Mouse (Mus musculus) testis, adult 2 months (tissue): ENCODE measurements around the gene Bmp7.

Experiments used
- CTCF ChIP-seq: fragments of 200-500 bp; IDR thresholded peaks from 2 replicates; pipeline ENCODE4 v1.5.1; 2012; ENCODE audit warnings: low read depth, mild to moderate bottlenecking, inconsistent platforms, low read length, moderate library complexity; ENCODE audit not compliant: control insufficient read depth, insufficient read depth, insufficient replicate concordance
- POLR2A ChIP-seq: fragments of 200-500 bp; IDR thresholded peaks from 2 replicates; pipeline ENCODE4 v1.6.1; 2012; ENCODE audit warnings: low read depth, mild to moderate bottlenecking, inconsistent platforms, low read length, moderate library complexity; ENCODE audit not compliant: control insufficient read depth

DNA sequence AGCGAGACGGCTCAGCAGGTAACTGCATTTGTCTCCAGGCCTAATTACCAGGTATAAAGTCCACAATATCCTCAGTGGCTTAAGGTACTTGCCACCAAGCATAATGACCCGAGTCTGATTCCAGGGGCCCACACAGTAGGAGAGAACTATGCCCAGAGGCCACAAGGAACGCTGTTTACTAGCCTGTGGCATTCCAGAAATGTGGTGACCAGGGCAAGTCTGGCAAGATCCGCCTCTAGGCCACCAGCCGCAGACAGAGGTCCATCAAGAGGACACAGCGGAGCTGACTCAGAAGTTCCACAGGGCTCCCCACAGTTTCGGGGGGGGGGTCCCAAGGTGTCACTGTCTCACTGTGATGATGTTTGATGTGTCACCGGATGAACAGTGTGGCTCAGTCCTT lies 34.0 kb downstream of the Bmp7 start:
- TF ChIP-seq POLR2A (no peak), CTCF (no peak)
